20 mouse cellular contexts compared by ENCODE assay signal in genomic region chr16:43297953-43298596, GRCm38 (mm10).
DNase-seq lines count a peak whose midpoint lies in the region; ATAC-seq and TF ChIP-seq lines count a peak whose summit lies in the region.
"Had no signal": no experiment of that assay in that cellular context is flagged by ENCODE, and none has a peak within 500 bp of the region (broad histone marks: within the 10 kb centered on the region; RNA-seq: fewer than 3 reads in every experiment).

No protein-coding gene starts in this region.

- no peak overlapping the region for H3K4me3 ChIP-seq in kidney, adult 2 months (ENCODE audit: insufficient read depth, low read depth, low read length)
- H3K4me3 ChIP-seq in kidney, embryonic 16.5 days (ENCODE audit: low read length) = no peak overlapping the region
- no peak overlapping the region for H3K4me3 ChIP-seq in liver, embryonic 16.5 days (ENCODE audit: low read depth, low read length)
- H3K4me3 ChIP-seq in CH12.LX (replicated peaks in 1 of 3; ENCODE audit: low read depth in 2 of 3, low read length in 2 of 3, poor library complexity in 1 of 3) = no peak overlapping the region
- H3K4me3 ChIP-seq in forebrain, postnatal 0 days (ENCODE audit: low read depth, low read length) = no peak overlapping the region
- H3K4me3 ChIP-seq in hindbrain, embryonic 13.5 days = no peak overlapping the region
- H3K4me3 ChIP-seq: left cerebral cortex, adult 2 months; lung, embryonic 15.5 days; midbrain, embryonic 13.5 days; neural tube, embryonic 13.5 days had no signal

- peaks cover 3% of the 10 kb centered on the region; the same call in 1 of the 2 replicates for H3K36me3 ChIP-seq in kidney, adult 2 months (ENCODE audit: control insufficient read depth, insufficient read depth, low read length)
- H3K36me3 ChIP-seq in kidney, embryonic 16.5 days (ENCODE audit: insufficient read depth, low read length) = no peaks in the 10 kb centered on the region
- H3K36me3 ChIP-seq in liver, embryonic 16.5 days (ENCODE audit: control insufficient read depth, insufficient read depth) = no peaks in the 10 kb centered on the region
- H3K36me3 ChIP-seq in CH12.LX (replicated peaks in 1 of 2; ENCODE audit: control insufficient read depth in 1 of 2, insufficient read depth in 1 of 2, low read length in 1 of 2) = no peaks in the 10 kb centered on the region
- no peaks in the 10 kb centered on the region for H3K36me3 ChIP-seq in forebrain, postnatal 0 days (ENCODE audit: insufficient read depth)
- no peaks in the 10 kb centered on the region for H3K36me3 ChIP-seq in hindbrain, embryonic 13.5 days
- H3K36me3 ChIP-seq: G1E; lung, embryonic 15.5 days; midbrain, embryonic 13.5 days; neural tube, embryonic 13.5 days had no signal

- H3K79me2 ChIP-seq in CH12.LX (replicated peaks; ENCODE audit: control insufficient read depth, extremely low read depth, insufficient read depth, poor library complexity, severe bottlenecking) = no peaks in the 10 kb centered on the region

- TF ChIP-seq RAD21 in CH12.LX (IDR thresholded peaks at IDR 0.05; ENCODE audit: low read depth, low read length) = no peak

- in situ Hi-C loops in CH12.LX (cut with MboI; ENCODE audit: low pct_ligation_motif_present, low pct_unique_long_range_greater_than_20kb, low sequenced_read_pairs) = no loop called here

- peaks cover 20% of the 10 kb centered on the region for H3K4me1 ChIP-seq in kidney, adult 2 months (ENCODE audit: control insufficient read depth, insufficient read depth, low read length)
- H3K4me1 ChIP-seq in kidney, embryonic 16.5 days (ENCODE audit: insufficient read depth, low read length) = peaks cover 13% of the 10 kb centered on the region
- H3K4me1 ChIP-seq in liver, embryonic 16.5 days (ENCODE audit: control insufficient read depth, low read depth, low read length) = no peaks in the 10 kb centered on the region
- peaks cover 13 to 26% of the 10 kb centered on the region in 2 experiments for H3K4me1 ChIP-seq in CH12.LX (ENCODE audit: control insufficient read depth in 1 of 2, insufficient read depth in 2 of 2)
- no peaks in the 10 kb centered on the region for H3K4me1 ChIP-seq in forebrain, postnatal 0 days (ENCODE audit: insufficient read depth)
- H3K4me1 ChIP-seq in hindbrain, embryonic 13.5 days (replicated peaks) = no peaks in the 10 kb centered on the region; the same call in 1 of the 2 replicates

- no peak for TF ChIP-seq CTCF in kidney, adult 2 months (conservative IDR thresholded peaks at IDR 0.05; ENCODE audit: insufficient read depth, insufficient read length, low read depth, low read length)
- no peak for TF ChIP-seq CTCF in CH12.LX (conservative IDR thresholded peaks at IDR 0.05 in 1 of 2, IDR thresholded peaks at IDR 0.05 in 1 of 2; ENCODE audit: low read depth in 2 of 2, low read length in 2 of 2)
- no peak for TF ChIP-seq CTCF in forebrain, postnatal 0 days (IDR thresholded peaks at IDR 0.05; ENCODE audit: low read depth)

- peak overlapping the region; percentile 98 for H3K27ac ChIP-seq in kidney, adult 2 months (ENCODE audit: insufficient read depth, low read depth, low read length)
- no peak overlapping the region for H3K27ac ChIP-seq in kidney, embryonic 16.5 days (ENCODE audit: low read length)
- H3K27ac ChIP-seq in liver, embryonic 16.5 days (ENCODE audit: low read length) = peak overlapping the region; percentile 51; the same call in 1 of the 2 replicates
- no peak overlapping the region for H3K27ac ChIP-seq in CH12.LX (ENCODE audit: insufficient read depth, low read depth)
- H3K27ac ChIP-seq in forebrain, postnatal 0 days (ENCODE audit: low read depth, low read length) = no peak overlapping the region
- no peak overlapping the region for H3K27ac ChIP-seq in hindbrain, embryonic 13.5 days
- H3K27ac ChIP-seq: left cerebral cortex, adult 2 months; lung, embryonic 15.5 days; midbrain, embryonic 13.5 days; neural tube, embryonic 13.5 days had no signal

- TF ChIP-seq POLR2A in kidney, adult 2 months (IDR thresholded peaks at IDR 0.05; ENCODE audit: low read depth, low read length) = no peak
- TF ChIP-seq POLR2A in CH12.LX (IDR thresholded peaks at IDR 0.05; ENCODE audit: low read depth, low read length) = no peak

- no peak overlapping the region for H3K4me2 ChIP-seq in kidney, embryonic 16.5 days (replicated peaks; ENCODE audit: low read depth, low read length)
- no peak overlapping the region for H3K4me2 ChIP-seq in liver, embryonic 16.5 days (ENCODE audit: low read depth, low read length)
- H3K4me2 ChIP-seq in CH12.LX (ENCODE audit: insufficient read depth, low read depth, poor library complexity, severe bottlenecking) = no peak overlapping the region
- H3K4me2 ChIP-seq in forebrain, postnatal 0 days (ENCODE audit: low read depth) = no peak overlapping the region
- H3K4me2 ChIP-seq in hindbrain, embryonic 13.5 days = no peak overlapping the region
- H3K4me2 ChIP-seq: heart, embryonic 11.5 days; lung, embryonic 15.5 days; midbrain, embryonic 13.5 days; neural tube, embryonic 13.5 days had no signal

- no peaks in the 10 kb centered on the region for H3K27me3 ChIP-seq in kidney, adult 2 months (replicated peaks; ENCODE audit: control insufficient read depth, insufficient read depth, low read length)
- H3K27me3 ChIP-seq in kidney, embryonic 16.5 days (ENCODE audit: insufficient read depth, low read length) = no peaks in the 10 kb centered on the region
- H3K27me3 ChIP-seq in liver, embryonic 16.5 days (ENCODE audit: control insufficient read depth, insufficient read depth, low read depth, low read length) = no peaks in the 10 kb centered on the region
- H3K27me3 ChIP-seq in CH12.LX (replicated peaks) = no peaks in the 10 kb centered on the region
- no peaks in the 10 kb centered on the region for H3K27me3 ChIP-seq in forebrain, postnatal 0 days (ENCODE audit: insufficient read depth, low read length)
- no peaks in the 10 kb centered on the region for H3K27me3 ChIP-seq in hindbrain, embryonic 13.5 days
- H3K27me3 ChIP-seq: lung, embryonic 15.5 days; midbrain, embryonic 13.5 days; neural tube, embryonic 13.5 days had no signal

- H3K9me3 ChIP-seq in kidney, embryonic 16.5 days (ENCODE audit: low read length) = no peaks in the 10 kb centered on the region
- no peaks in the 10 kb centered on the region for H3K9me3 ChIP-seq in liver, embryonic 16.5 days (replicated peaks; ENCODE audit: control insufficient read depth, low read length)
- no peaks in the 10 kb centered on the region for H3K9me3 ChIP-seq in CH12.LX (replicated peaks; ENCODE audit: low read length)
- H3K9me3 ChIP-seq in forebrain, postnatal 0 days (ENCODE audit: low read length) = no peaks in the 10 kb centered on the region
- no peaks in the 10 kb centered on the region for H3K9me3 ChIP-seq in hindbrain, embryonic 13.5 days
- H3K9me3 ChIP-seq: G1E; lung, embryonic 15.5 days; midbrain, embryonic 13.5 days; neural tube, embryonic 13.5 days had no signal

- dilution Hi-C loops in CH12.LX (cut with MboI; ENCODE audit: extremely low pct_ligation_motif_present, extremely low pct_unique_long_range_greater_than_20kb, low sequenced_read_pairs) = no loop called here

- TF ChIP-seq EP300 in CH12.LX (IDR thresholded peaks at IDR 0.05; ENCODE audit: low read length) = no peak

- H3K9ac ChIP-seq in kidney, embryonic 16.5 days (replicated peaks; ENCODE audit: low read length) = no peak overlapping the region
- H3K9ac ChIP-seq in liver, embryonic 16.5 days (ENCODE audit: low read depth, low read length) = no peak overlapping the region
- H3K9ac ChIP-seq in CH12.LX (ENCODE audit: insufficient read depth, low read depth) = no peak overlapping the region
- H3K9ac ChIP-seq in forebrain, postnatal 0 days = no peak overlapping the region
- no peak overlapping the region for H3K9ac ChIP-seq in hindbrain, embryonic 13.5 days
- H3K9ac ChIP-seq: lung, embryonic 15.5 days; midbrain, embryonic 13.5 days; neural tube, embryonic 13.5 days had no signal

- DNase-seq in kidney, adult 2 months = peak; percentile 71
- no peak for DNase-seq in liver
- no peak for DNase-seq in CH12.LX (ENCODE audit: extremely low read depth)
- no peak for DNase-seq in forebrain, postnatal 0 days
- DNase-seq: cerebellum, adult 18-20 months; cerebellum, postnatal 25 days; embryo, embryonic 11 days; heart, postnatal 10 days; left cerebral cortex, postnatal 4 days; right cerebral cortex, postnatal 14 days; thymus, postnatal 36 days had no signal

- 78% methylated on average over 5 of the region's 5 CpGs for WGBS in kidney, adult 2 months
- WGBS in kidney, embryonic 16.5 days = 74% methylated on average over 5 of the region's 5 CpGs
- 58% methylated on average over 5 of the region's 5 CpGs for WGBS in liver, embryonic 16.5 days (ENCODE audit: insufficient replicate concordance)
- WGBS in forebrain, postnatal 0 days = 35% methylated on average over 5 of the region's 5 CpGs
- 52% methylated on average over 5 of the region's 5 CpGs for WGBS in hindbrain, embryonic 13.5 days

- ATAC-seq in kidney, embryonic 16.5 days (ENCODE audit: low FRiP score, low TSS enrichment) = no peak
- peak; percentile 83 for ATAC-seq in liver, embryonic 16.5 days (ENCODE audit: low read depth)
- peak; percentile 55 for ATAC-seq in forebrain, postnatal 0 days
- ATAC-seq in hindbrain, embryonic 13.5 days (ENCODE audit: low FRiP score) = no peak
- ATAC-seq: midbrain, embryonic 13.5 days had no signal

TF ChIP-seq in CH12.LX, 34 proteins besides CTCF, POLR2A, EP300 and RAD21:
- TF ChIP-seq E2F4 (IDR thresholded peaks at IDR 0.05; ENCODE audit: insufficient replicate concordance, low read depth, low read length) = no peak
- TF ChIP-seq ZNF384 (IDR thresholded peaks at IDR 0.05; ENCODE audit: low read depth, low read length) = no peak
- TF ChIP-seq JUND (conservative IDR thresholded peaks at IDR 0.05; ENCODE audit: low read depth, low read length) = 0 out of 2 replicates have a peak, but pooled peaks have one; percentile 17
- TF ChIP-seq JUN (IDR thresholded peaks at IDR 0.05; ENCODE audit: insufficient read depth, low read depth, low read length) = peak; percentile 19; the same call in 1 of the 2 replicates
- no peak for TF ChIP-seq IRF4 (IDR thresholded peaks at IDR 0.05; ENCODE audit: low read depth, low read length)
TF ChIP-seq in CH12.LX: peak in this region for 2.

Comparison
In these comparisons a context has a peak if more than half of its experiments do, and no peak if none do; other contexts are left out.
1. H3K27ac ChIP-seq: peak in kidney, adult 2 months (single experiment) and liver, embryonic 16.5 days (single experiment); none in kidney, embryonic 16.5 days (single experiment), CH12.LX (single experiment), forebrain, postnatal 0 days (single experiment) and hindbrain, embryonic 13.5 days (single experiment).
2. ATAC-seq: peak in liver, embryonic 16.5 days (single experiment) and forebrain, postnatal 0 days (single experiment); none in kidney, embryonic 16.5 days (single experiment) and hindbrain, embryonic 13.5 days (single experiment).